Mouse (Mus musculus): ENCODE results near the gene Cox8a.

The Cox8a gene

GRCm38 (mm10) chr19:7222196-7222595, 4.8 kb upstream of the Cox8a start:
- no peak for DNase-seq

- DNase-seq: no peak
Observed at GRCm38 (mm10) chr19:7218753-7219152, 1.3 kb upstream of the Cox8a start.

GRCm38 (mm10) chr19:7217926-7218267, 481 bp upstream of the Cox8a start:
- no peak for DNase-seq

GRCm38 (mm10) chr19:7214484-7214883, 2.9 kb downstream of the Cox8a start:
- DNase-seq: peak; percentile 56 to 60

- no peak for DNase-seq
Observed at GRCm38 (mm10) chr19:7213010-7213409, 4.4 kb downstream of the Cox8a start.

GRCm38 (mm10) chr19:7212216-7212615, 5.2 kb downstream of the Cox8a start:
- no peak for DNase-seq

GRCm38 (mm10) chr19:7209907-7210646, 7.3 kb downstream of the Cox8a start:
- no peak for DNase-seq

GRCm38 (mm10) chr19:7205753-7206736, 11.4 kb downstream of the Cox8a start, which contains the start of gene Otub1:
Otub1 (minus strand) TSS chr19:7206316.
- DNase-seq: peak; percentile 88 to 93

- DNase-seq: no peak
Observed at GRCm38 (mm10) chr19:7205326-7205725, 12.1 kb downstream of the Cox8a start.

GRCm38 (mm10) chr19:7204898-7205297, 12.5 kb downstream of the Cox8a start:
- DNase-seq: no peak

- no peak for DNase-seq
Observed at GRCm38 (mm10) chr19:7200427-7200826, 17.0 kb downstream of the Cox8a start.

- no peak for DNase-seq
Observed at GRCm38 (mm10) chr19:7199089-7199488, 18.3 kb downstream of the Cox8a start.

- no peak for DNase-seq
Observed at GRCm38 (mm10) chr19:7197445-7197844, 20.0 kb downstream of the Cox8a start.

GRCm38 (mm10) chr19:7196741-7197270, 20.6 kb downstream of the Cox8a start:
- no peak for DNase-seq

GRCm38 (mm10) chr19:7195900-7196728, 21.3 kb downstream of the Cox8a start:
- DNase-seq: peak; percentile 66 to 86

- DNase-seq: no peak
Observed at GRCm38 (mm10) chr19:7192561-7192967, 24.9 kb downstream of the Cox8a start.

GRCm38 (mm10) chr19:7191639-7192038, 25.8 kb downstream of the Cox8a start:
- DNase-seq: no peak

- no peak for DNase-seq
Observed at GRCm38 (mm10) chr19:7190986-7191385, 26.4 kb downstream of the Cox8a start.

GRCm38 (mm10) chr19:7189026-7189425, 28.4 kb downstream of the Cox8a start:
- DNase-seq: no peak

- DNase-seq: no peak
Observed at GRCm38 (mm10) chr19:7187157-7187556, 30.3 kb downstream of the Cox8a start.

GRCm38 (mm10) chr19:7185715-7186291, 31.6 kb downstream of the Cox8a start:
- DNase-seq: no peak

- DNase-seq: no peak
Observed at GRCm38 (mm10) chr19:7185059-7185458, 32.4 kb downstream of the Cox8a start.

Data from cerebellum, adult 18-20 months (tissue).